Mouse (Mus musculus) ovary, postnatal 14 days (tissue): ENCODE measurements at regions not wholly inside any gene's neighbourhood (a gene's known extent, or its start where the extent isn't known, plus 50 kb on each side); places are given as distances from the start of the nearest gene placed in this dataset.

Source experiments
- DNase-seq: peaks from one replicate; pipeline ENCODE4 v3.0.0; 2022; ENCODE audit warnings: low spot score

- DNase-seq, result no peak
Measured at GRCm38 (mm10) chr10:109180527-109180926, 169.7 kb upstream of the Syt1 start.

GRCm38 (mm10) chr10:109160730-109161129 lies 149.9 kb upstream of the Syt1 start:
- DNase-seq, result no peak

- DNase-seq, result no peak
Measured at GRCm38 (mm10) chr10:109155768-109156167, 145.0 kb upstream of the Syt1 start.

- DNase-seq, result no peak
Measured at GRCm38 (mm10) chr10:109140421-109140938, 129.7 kb upstream of the Syt1 start.

DNA sequence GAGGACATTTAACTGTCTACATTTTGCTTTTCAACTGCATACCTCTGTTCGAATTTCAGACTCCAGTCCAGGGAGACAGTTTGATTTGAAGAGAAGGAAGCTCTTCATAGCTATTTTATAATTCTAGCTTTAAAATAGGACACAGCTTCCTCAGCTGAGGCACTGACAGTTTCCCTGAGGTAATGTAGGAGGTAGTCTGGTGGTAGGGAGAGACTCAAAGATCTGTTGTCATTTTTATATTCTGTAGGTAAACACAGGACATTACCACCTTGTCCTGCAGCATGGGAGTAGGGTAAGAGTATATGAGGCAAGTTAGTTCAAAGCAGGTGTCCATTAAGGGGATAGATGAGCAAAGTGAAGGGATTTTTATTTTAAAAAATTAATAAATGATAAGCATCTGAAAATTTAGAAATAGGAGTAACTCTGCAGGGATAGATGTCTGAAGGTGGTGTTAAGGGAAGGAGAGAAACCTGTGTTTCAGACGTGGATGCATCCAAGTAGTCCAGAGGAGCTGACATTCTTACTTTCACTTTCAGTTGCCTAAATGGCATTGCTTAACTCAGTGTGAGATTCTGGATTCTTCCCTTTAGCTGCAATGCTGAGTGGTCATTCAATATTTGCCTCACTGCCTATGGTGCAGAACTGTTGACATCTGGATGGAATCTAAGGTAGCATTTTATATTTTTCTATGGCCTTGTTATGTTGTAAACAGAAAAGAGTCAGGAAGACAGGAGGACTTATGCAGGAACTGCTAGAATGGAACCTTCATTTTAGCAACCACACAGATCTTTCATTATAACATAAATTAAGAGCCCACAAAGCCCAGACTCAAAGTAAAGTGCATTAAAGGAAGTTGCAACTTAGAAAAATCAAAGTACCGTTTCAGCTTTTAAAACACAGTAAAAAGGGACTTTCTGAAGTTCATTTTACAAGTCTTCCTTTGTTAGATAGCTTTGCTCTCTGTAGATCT lies 126.3 kb upstream of the Syt1 start:
- no peak for DNase-seq

- no peak for DNase-seq
Measured at GRCm38 (mm10) chr10:109134521-109134920, 123.7 kb upstream of the Syt1 start.

DNA sequence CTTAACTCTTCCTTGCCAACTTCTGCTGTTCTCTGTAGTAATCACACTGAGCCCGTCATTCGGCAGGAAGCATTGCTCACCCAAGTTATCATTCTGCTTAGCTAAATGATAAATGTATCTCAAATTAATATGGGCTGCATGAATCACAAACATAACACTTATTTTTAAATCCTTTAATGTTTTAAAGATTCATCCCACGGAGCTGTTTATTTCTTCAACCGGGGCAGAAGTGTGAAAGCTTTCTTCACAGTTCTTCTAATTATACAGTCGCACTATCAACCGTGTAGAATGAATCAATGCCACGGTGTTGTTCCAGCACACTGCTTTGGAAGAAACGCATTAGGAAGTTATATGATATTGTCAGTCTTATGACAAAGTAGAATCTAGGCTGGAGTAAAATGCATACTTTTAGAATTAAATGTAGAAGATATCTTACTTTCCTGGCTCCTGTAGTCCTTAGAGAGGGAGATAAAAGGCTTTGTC lies 121.3 kb upstream of the Syt1 start:
- DNase-seq, result no peak

DNA sequence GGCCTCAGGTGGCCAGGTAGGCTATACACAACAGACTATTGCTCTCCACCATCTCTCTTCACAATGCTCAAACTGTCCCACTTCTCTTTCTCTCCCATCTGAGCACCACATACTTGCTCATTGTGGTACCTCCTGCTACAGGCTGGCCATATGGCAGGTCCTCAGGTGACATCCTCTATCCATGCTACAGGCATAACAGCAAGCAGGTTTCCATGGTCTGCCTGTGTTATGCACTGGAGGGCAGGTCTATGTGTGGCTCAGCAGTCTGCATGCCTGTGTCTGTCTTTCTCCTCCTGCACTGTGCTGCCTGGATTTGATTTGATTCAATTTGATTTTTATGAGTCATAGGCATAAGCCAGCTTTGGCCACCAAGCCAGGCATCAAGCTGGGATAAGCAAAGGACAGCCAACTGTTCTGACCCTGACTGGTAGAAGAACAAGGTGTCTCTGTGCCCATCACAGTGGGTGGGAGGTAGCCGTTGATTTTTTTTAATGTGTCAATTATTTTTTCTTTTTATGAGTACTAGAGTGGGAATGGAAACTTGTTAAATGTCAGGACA lies 118.8 kb upstream of the Syt1 start:
- DNase-seq, result no peak

DNA sequence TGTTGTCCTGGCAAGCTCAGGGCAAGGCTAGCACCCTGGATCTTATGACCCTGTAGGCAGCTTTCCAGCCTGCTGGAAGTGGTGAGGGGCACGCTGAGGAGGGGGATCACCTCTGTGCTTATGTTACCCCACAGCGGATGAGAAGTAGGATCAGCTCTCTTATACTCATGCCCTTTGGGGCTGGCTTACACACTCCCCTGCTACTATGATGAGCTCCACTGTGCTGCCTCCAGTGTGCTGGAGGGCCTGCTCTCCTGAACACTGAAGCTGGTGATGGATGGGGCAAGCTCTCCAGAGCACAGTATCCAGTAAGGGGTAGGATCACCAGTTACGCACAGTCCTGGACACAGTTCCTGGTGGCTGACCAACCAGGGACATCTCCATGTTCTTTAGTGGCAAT lies 118.3 kb upstream of the Syt1 start:
- no peak for DNase-seq

DNA sequence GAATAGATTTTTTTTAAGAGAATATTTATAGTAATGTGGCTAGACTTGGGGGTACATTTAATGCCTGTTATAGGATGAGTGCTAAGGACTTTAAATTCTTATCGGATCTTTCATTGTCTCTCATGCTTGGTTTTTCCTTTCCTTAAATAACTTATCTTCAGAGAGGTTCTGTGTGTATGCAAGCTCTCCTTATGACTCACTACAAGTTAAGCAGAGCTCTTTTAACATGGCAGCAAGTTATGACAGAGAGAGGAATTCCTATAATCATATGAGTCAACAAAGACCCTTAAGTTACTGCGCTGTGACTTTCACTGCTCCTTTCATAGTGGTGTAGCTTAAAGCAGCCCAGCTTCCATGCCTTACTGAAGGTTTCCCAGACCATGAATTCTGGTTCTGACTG lies 115.9 kb upstream of the Syt1 start:
- no peak for DNase-seq

DNA sequence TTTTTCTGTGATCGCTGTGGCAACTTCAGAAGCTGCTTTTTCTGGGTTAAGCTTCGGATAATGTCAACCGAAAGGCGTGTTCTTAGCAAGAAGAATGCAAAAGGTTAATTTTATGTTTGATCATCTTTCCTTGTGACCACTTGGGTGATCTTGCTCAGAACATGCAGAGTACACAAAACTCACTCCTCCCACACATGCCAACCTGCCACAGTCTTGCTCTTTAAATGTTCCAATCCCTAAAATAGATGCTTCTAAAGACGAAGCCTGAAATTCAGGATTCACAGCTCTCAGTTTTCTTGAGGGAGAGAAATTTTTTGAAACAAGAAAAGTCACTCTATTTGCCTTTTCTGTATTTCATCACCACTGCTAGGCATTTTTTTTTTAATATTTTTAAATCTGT lies 106.4 kb upstream of the Syt1 start:
- DNase-seq, result no peak

GRCm38 (mm10) chr10:109115013-109115627 lies 104.3 kb upstream of the Syt1 start:
- DNase-seq, result no peak

DNA sequence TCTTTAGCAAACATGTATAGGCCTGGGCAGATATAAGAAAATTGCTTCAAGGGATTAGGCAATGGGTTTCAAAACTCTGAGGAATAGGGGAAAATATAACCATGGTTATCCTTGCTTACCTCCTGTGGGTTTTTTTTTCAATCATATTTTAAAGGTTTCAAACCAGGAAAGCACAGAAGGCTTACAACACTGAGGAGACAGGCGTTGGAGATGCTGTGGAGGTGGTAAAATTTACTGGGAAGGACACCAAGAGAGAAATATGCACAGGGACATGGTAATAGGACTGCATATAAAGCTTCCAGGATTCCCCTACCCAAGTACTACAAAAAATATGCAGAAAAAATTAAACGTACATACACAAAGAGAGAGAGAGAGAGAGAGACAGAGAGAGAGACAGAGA lies 95.0 kb upstream of the Syt1 start:
- DNase-seq, result no peak

DNA sequence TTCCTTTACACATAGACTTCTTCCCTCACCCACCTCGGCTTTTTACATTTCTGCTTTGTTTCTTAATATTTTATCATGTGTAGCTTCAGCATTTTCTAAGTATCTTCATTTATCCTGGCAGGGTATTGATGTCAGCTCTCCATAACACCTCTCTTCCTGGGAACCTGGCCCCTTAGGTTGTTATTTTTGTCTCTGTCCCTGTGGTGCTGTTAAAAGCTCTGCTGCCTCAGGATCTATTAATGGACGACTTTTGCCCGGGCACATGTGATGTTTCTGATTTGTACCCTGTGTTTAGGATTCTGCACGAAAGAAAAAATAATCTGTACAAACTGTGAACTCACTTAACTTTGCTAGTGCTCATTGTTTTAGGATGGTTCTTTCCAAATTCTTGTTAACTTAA lies 81.4 kb upstream of the Syt1 start:
- no peak for DNase-seq

DNA sequence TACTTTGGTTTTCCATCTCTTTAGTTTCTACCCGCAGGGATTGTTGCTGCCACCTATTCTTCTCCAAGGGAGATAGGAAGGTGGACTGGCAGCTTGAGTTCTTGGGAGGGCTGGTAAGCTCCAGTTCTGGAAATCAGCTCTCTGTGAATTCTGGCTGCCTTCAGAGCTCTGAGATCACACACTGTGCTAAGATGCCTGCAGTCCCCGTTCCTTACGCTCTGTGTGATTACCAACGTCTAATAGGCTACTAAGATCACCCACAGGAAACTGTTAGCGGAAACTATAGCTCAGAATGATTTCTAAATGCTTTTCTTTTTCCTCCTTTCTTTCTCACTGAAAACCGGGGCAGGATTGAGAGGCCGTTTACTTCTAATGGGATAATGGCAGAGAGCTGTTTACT lies 69.0 kb upstream of the Syt1 start:
- DNase-seq, result no peak

- no peak for DNase-seq
Measured at GRCm38 (mm10) chr10:109074218-109074617, 63.4 kb upstream of the Syt1 start.
